Mouse (Mus musculus): ENCODE measurements at regions not wholly inside any gene's neighbourhood (a gene's known extent, or its start where the extent isn't known, plus 50 kb on each side); places are given as distances from the start of the nearest gene placed in this dataset.

- TF ChIP-seq POLR2A (IDR thresholded peaks at IDR 0.05; ENCODE audit: insufficient read depth, low read length), result no peak
- TF ChIP-seq CTCF (IDR thresholded peaks at IDR 0.05; ENCODE audit: low read depth, low read length), result no peak
- TF ChIP-seq EP300 (IDR thresholded peaks at IDR 0.05; ENCODE audit: insufficient read depth, low read depth, low read length), result no peak
Observed at GRCm38 (mm10) chr3:34333555-34333954, 252.4 kb upstream of the Dnajc19 start.

Data from ES-Bruce4 (cell line).